8 mouse cellular contexts compared by ENCODE assay signal in the genomic region with DNA sequence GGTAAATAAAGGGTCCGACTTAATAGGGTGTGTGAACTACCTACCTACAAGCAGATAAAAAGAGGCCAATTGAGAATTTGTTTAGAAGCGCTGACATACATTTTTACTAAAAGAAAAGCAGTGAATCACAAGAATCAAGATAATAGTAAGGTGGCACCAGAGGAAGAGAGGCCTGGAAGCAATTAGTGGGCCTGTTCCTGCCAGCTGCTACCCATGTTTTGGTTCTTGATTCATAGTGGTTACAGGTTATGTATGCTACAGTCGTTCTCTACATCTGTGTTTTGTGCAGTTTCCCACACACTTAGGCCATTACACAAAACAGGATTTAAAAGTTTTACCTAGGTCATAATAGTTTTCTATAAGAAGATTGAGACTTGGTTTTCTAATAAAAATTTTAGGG. TPM values are rescaled to one million over a fixed set of nuclear protein-coding genes. Genes with fewer than 3 reads are reported as not detected.
DNase-seq lines count a peak whose midpoint lies in the region; ATAC-seq and TF ChIP-seq lines count a peak whose summit lies in the region.

No protein-coding gene starts in this region.

- 68% methylated on average over 3 of the region's 3 CpGs for WGBS in kidney, embryonic 14.5 days
- 78% methylated on average over 3 of the region's 3 CpGs for WGBS in hindbrain, postnatal 0 days
- WGBS in midbrain, postnatal 0 days = 79% methylated on average over 3 of the region's 3 CpGs

- peak overlapping the region; percentile 79 for H3K4me3 ChIP-seq in kidney, embryonic 14.5 days (ENCODE audit: low read length)
- H3K4me3 ChIP-seq in bone marrow macrophage, adult 2 months (ENCODE audit: insufficient read depth, low read length) = peak overlapping the region; percentile 40
- peak overlapping the region; percentile 91 for H3K4me3 ChIP-seq in hindbrain, postnatal 0 days (ENCODE audit: low read length)
- peak overlapping the region; percentile 76; the same call in 1 of the 2 replicates for H3K4me3 ChIP-seq in midbrain, postnatal 0 days (ENCODE audit: low read depth, low read length)

- no peaks in the 10 kb centered on the region for H3K9me3 ChIP-seq in kidney, embryonic 14.5 days (ENCODE audit: control insufficient read depth, low read length)
- H3K9me3 ChIP-seq in hindbrain, postnatal 0 days (ENCODE audit: low read length) = no peaks in the 10 kb centered on the region
- H3K9me3 ChIP-seq in midbrain, postnatal 0 days (ENCODE audit: low read length) = no peaks in the 10 kb centered on the region

- peak overlapping the region; percentile 66 for H3K4me2 ChIP-seq in kidney, embryonic 14.5 days (replicated peaks; ENCODE audit: low read depth, low read length)
- peak overlapping the region; percentile 78 for H3K4me2 ChIP-seq in hindbrain, postnatal 0 days (ENCODE audit: low read depth, low read length)
- H3K4me2 ChIP-seq in midbrain, postnatal 0 days (ENCODE audit: low read depth, low read length, poor library complexity, severe bottlenecking) = peak overlapping the region; percentile 57

- ATAC-seq in kidney, embryonic 14.5 days (ENCODE audit: low FRiP score, low TSS enrichment) = no peak
- no peak for ATAC-seq in hindbrain, postnatal 0 days
- no peak for ATAC-seq in midbrain, postnatal 0 days (ENCODE audit: low FRiP score)
- ATAC-seq in frontal cortex, adult (ENCODE audit: low TSS enrichment) = no peak

- peak overlapping the region; percentile 91; the same call in 1 of the 2 replicates for H3K9ac ChIP-seq in kidney, embryonic 14.5 days (ENCODE audit: low read depth, low read length)
- 0 out of 2 replicates have a peak overlapping the region, but pooled peaks have one; percentile 92 for H3K9ac ChIP-seq in hindbrain, postnatal 0 days (replicated peaks; ENCODE audit: low read length)
- no peak overlapping the region for H3K9ac ChIP-seq in midbrain, postnatal 0 days (replicated peaks; ENCODE audit: low read length, poor library complexity, severe bottlenecking)

- H3K27me3 ChIP-seq in kidney, embryonic 14.5 days (ENCODE audit: control insufficient read depth, insufficient read depth, low read length) = no peaks in the 10 kb centered on the region
- H3K27me3 ChIP-seq in hindbrain, postnatal 0 days (ENCODE audit: insufficient read depth, low read length) = no peaks in the 10 kb centered on the region
- no peaks in the 10 kb centered on the region for H3K27me3 ChIP-seq in midbrain, postnatal 0 days (ENCODE audit: insufficient read depth, low read length)

- no peaks in the 10 kb centered on the region for H3K36me3 ChIP-seq in kidney, embryonic 14.5 days (ENCODE audit: control insufficient read depth, insufficient read depth, low read length)
- H3K36me3 ChIP-seq in hindbrain, postnatal 0 days (ENCODE audit: insufficient read depth, low read length) = no peaks in the 10 kb centered on the region
- H3K36me3 ChIP-seq in midbrain, postnatal 0 days (ENCODE audit: insufficient read depth, low read length) = no peaks in the 10 kb centered on the region

- intact Hi-C loops in left cerebral cortex, postnatal 14 days (cut with DNase I) = no loop called here

- H3K4me1 ChIP-seq in kidney, embryonic 14.5 days (ENCODE audit: control insufficient read depth, insufficient read depth, low read length) = peaks cover 4% of the 10 kb centered on the region; the same call in 1 of the 2 replicates
- peaks cover 6% of the 10 kb centered on the region; the same call in 1 of the 2 replicates for H3K4me1 ChIP-seq in bone marrow macrophage, adult 2 months (ENCODE audit: control insufficient read depth, insufficient read depth, low read length)
- H3K4me1 ChIP-seq in hindbrain, postnatal 0 days (ENCODE audit: insufficient read depth, low read length) = peaks cover 9% of the 10 kb centered on the region
- H3K4me1 ChIP-seq in midbrain, postnatal 0 days (ENCODE audit: insufficient read depth, low read length) = no peaks in the 10 kb centered on the region

- no peak overlapping the region for H3K27ac ChIP-seq in kidney, embryonic 14.5 days (ENCODE audit: low read depth, low read length)
- H3K27ac ChIP-seq in bone marrow macrophage, adult 2 months (ENCODE audit: insufficient read depth, low read depth, low read length) = no peak overlapping the region
- H3K27ac ChIP-seq in hindbrain, postnatal 0 days = no peak overlapping the region
- no peak overlapping the region for H3K27ac ChIP-seq in midbrain, postnatal 0 days (ENCODE audit: low read depth, low read length)

- TF ChIP-seq POLR2A in bone marrow macrophage, adult 2 months (IDR thresholded peaks at IDR 0.05; ENCODE audit: borderline replicate concordance, low read depth, low read length) = no peak

- TF ChIP-seq CTCF in bone marrow macrophage, adult 2 months (IDR thresholded peaks at IDR 0.05; ENCODE audit: low read depth, low read length) = no peak
- TF ChIP-seq CTCF in hindbrain, postnatal 0 days (IDR thresholded peaks at IDR 0.05; ENCODE audit: low read depth) = no peak
- no peak for TF ChIP-seq CTCF in midbrain, postnatal 0 days (IDR thresholded peaks at IDR 0.05)

- DNase-seq in kidney, postnatal 4 days = no peak
- no peak for DNase-seq in hindbrain, postnatal 0 days (ENCODE audit: low spot score)
- no peak for DNase-seq in midbrain, postnatal 0 days (ENCODE audit: low spot score)
- DNase-seq in left cerebral cortex, postnatal 14 days (ENCODE audit: low spot score in 2 of 2) = no peak
- DNase-seq in testis, postnatal 14 days (ENCODE audit: low spot score) = no peak

RNA-seq across cellular contexts. Expression of a gene that starts 1.5 kb away (rescaled TPM):
- 25.1 and 34.2 TPM in 2 replicates for polyA plus RNA-seq in kidney, embryonic 14.5 days (2014; fragmentation: Nextera tagmentation; extraction: Ambion mirVana)
- 20.4 and 20.6 TPM in 2 replicates for polyA plus RNA-seq in bone marrow macrophage, adult 2 months (2012; ENCODE audit: insufficient read depth, insufficient read length, missing spikeins)
- total RNA-seq in hindbrain, postnatal 0 days (2014; rRNA removed) = 24.0 and 41.9 TPM in 2 replicates
- polyA plus RNA-seq in hindbrain, postnatal 0 days (2015; fragmentation: Nextera tagmentation; extraction: Ambion mirVana) = 16.3 and 19.3 TPM in 2 replicates
- total RNA-seq in midbrain, postnatal 0 days (2014; rRNA removed) = 27.6 and 27.7 TPM in 2 replicates
- polyA plus RNA-seq in midbrain, postnatal 0 days (2015; fragmentation: Nextera tagmentation; extraction: Ambion mirVana) = 22.7 and 25.1 TPM in 2 replicates
- total RNA-seq in left cerebral cortex, postnatal 14 days (2021) = 100 to 1,000 TPM; 112 to 116 TPM

RNA-seq across cellular contexts. Expression of a gene that starts 2.3 kb away (rescaled TPM):
- polyA plus RNA-seq in kidney, embryonic 14.5 days (2014; fragmentation: Nextera tagmentation; extraction: Ambion mirVana) = 114 and 121 TPM in 2 replicates
- 38.0 and 45.1 TPM in 2 replicates for polyA plus RNA-seq in bone marrow macrophage, adult 2 months (2012; ENCODE audit: insufficient read depth, insufficient read length, missing spikeins)
- total RNA-seq in hindbrain, postnatal 0 days (2014; rRNA removed) = 86.8 and 91.0 TPM in 2 replicates
- polyA plus RNA-seq in hindbrain, postnatal 0 days (2015; fragmentation: Nextera tagmentation; extraction: Ambion mirVana) = 69.7 and 71.8 TPM in 2 replicates
- 42.9 and 86.2 TPM in 2 replicates for total RNA-seq in midbrain, postnatal 0 days (2014; rRNA removed)
- polyA plus RNA-seq in midbrain, postnatal 0 days (2015; fragmentation: Nextera tagmentation; extraction: Ambion mirVana) = 69.0 and 75.0 TPM in 2 replicates
- total RNA-seq in left cerebral cortex, postnatal 14 days (2021) = 10 to 100 TPM; 54.0 to 64.1 TPM

Comparison
In these comparisons a context has a peak if more than half of its experiments do, and no peak if none do; other contexts are left out.
1. H3K4me3 ChIP-seq: peak in every context shown above with its lines; median percentile 91 in hindbrain, postnatal 0 days; 79 in kidney, embryonic 14.5 days; 76 in midbrain, postnatal 0 days; 40 in bone marrow macrophage, adult 2 months.